Mouse (Mus musculus): ENCODE measurements around the gene Olfr373.

Olfr373 gene

DNA sequence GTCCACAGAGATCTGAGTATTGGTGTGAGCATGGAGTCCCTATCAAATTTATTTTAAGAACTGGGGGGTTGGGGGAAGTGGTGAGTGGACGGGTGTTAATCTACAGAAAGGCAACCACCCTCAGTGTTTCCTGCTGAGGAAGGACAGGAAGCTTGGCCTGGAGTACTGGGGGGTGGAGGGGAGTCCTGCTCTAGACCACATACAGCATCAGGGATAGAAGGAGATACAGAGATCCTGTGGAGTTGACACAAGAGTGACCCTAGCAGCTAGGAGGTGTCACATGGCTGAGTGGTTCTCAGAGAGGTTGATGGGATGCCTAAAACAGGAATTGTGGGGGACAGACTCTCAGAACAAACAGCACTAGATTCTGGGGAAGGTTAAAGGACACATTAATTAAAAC lies 50.5 kb downstream of the Olfr373 start:
- DNase-seq (ENCODE audit: low spot score in 2 of 2) = no peak

DNA sequence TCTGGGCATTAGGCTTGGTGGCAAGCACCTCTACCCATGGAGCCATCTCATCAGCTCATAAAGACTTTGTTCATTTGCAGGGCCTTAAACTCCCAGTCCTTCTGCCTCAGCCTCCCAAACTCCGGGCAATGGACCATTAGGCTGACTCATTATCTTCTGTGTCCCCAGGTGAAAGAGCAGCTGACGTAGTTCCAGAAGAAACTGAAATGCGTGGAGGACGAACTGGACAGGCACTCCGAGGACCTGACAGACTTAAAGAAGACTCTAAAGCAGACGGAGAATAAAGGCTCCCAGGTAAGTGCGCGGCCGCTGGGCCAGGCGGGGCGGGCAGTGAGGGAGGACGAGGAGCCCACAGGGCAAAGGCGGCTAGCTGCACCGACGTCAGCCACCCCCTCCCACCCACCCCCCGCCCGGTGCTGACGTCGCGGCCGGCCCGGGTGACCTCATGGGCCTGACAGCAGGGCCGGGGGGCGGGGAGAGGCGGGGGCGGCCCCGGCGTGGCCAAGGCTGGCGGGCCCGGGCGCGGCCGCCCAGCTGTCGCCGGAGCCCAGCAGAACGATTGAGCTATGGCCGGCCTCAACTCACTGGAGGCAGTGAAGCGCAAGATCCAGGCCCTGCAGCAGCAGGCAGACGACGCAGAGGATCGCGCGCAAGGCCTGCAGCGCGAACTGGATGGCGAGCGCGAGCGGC lies 51.9 kb downstream of the Olfr373 start, which contains the start of gene Tpm4:
Tpm4 (plus strand) TSS at position 220 of the 690 bp plus-strand sequence.
- peak; percentile 8 to 25 for DNase-seq (ENCODE audit: low spot score in 2 of 2)

GRCm38 (mm10) chr8:72135446-72136301 lies 52.7 kb downstream of the Olfr373 start:
- no peak for DNase-seq (ENCODE audit: low spot score in 2 of 2)

DNA sequence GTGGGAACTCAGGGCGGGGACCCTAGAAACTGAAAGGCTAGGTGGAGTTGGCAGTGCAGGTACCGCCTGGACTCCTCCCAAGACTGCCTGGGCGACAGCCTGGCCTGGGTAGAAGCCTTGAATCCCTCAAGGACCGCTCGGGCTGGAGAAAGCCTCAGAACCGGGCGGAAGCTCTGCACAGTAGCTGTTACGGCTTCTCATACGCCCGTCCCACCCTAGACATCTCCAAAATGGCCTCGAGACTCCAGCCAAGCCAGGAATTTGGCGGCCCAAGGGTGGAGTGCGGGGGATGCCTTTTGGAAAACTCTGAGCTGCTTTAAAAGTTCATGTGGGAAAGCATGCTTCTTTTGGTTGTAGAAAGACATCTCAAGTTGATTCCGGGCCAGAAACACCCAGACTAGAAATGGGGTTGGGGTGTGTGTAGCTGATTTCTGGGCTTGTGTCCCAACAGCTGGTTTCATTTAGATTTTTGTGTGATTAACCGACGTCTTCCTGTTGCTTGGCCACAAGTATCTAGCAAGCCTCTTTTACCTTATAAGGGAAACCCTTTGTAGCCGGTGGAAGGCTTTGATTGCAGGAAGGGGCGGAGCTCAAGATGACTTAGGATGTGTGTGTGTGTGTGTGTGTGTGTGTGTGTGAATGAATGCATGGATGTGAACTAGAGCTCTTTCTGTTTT lies 53.5 kb downstream of the Olfr373 start:
- DNase-seq (ENCODE audit: low spot score in 2 of 2) = no peak

- DNase-seq (ENCODE audit: low spot score in 2 of 2) = no peak
Measured at GRCm38 (mm10) chr8:72137431-72137830, 54.5 kb downstream of the Olfr373 start.

- DNase-seq (ENCODE audit: low spot score in 2 of 2) = no peak
Measured at GRCm38 (mm10) chr8:72138456-72138855, 55.5 kb downstream of the Olfr373 start.

DNA sequence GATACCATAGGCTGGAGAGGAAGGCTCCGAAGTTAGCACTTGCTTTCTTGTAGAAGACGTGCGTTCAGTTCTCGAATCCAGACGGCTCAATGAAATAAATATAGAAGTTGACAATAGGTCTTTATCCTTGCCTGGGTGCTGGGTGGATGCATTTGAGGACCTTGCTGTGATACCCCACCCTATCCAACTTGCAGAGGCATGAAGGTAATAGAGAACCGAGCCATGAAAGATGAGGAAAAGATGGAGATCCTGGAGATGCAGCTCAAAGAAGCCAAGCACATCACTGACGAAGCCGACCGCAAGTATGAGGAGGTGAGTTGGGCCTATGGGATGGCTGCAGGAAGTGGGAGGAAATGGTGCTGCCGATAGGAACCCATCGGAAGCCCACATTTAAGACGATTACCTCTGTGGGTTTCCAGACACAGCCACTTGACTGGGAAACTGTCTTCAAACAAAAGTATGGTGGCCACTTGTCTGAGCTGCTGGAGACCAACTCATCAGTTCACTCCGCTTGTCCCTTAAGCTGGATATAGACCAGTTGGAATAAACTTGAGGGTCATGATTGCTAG lies 60.4 kb downstream of the Olfr373 start:
- DNase-seq (ENCODE audit: low spot score in 2 of 2) = no peak

- DNase-seq (ENCODE audit: low spot score in 2 of 2) = no peak
Measured at GRCm38 (mm10) chr8:72144345-72144975, 61.5 kb downstream of the Olfr373 start.

DNA sequence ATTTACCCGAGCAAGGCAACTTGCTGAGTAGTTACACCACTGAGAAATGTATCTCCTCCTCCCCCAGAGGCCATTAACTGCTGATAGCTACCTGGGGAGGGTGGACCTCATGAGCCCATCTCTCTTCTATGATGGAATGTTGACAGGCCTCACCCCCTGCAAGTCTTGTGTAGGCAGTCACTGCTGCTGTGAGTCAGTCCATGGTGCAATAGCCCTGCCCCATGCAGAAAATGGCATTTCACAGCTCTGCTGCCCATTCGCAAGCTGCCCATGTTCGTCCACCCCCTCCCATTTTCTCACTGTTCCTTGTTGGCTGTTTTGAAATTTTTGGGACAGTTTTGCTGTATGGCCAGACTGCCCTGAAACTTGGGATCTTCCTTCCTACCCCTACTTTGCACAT lies 62.5 kb downstream of the Olfr373 start:
- no peak for DNase-seq (ENCODE audit: low spot score in 2 of 2)

GRCm38 (mm10) chr8:72146056-72146455 lies 63.1 kb downstream of the Olfr373 start:
- no peak for DNase-seq (ENCODE audit: low spot score in 2 of 2)

GRCm38 (mm10) chr8:72146556-72146955 lies 63.6 kb downstream of the Olfr373 start:
- DNase-seq (ENCODE audit: low spot score in 2 of 2) = no peak

DNA sequence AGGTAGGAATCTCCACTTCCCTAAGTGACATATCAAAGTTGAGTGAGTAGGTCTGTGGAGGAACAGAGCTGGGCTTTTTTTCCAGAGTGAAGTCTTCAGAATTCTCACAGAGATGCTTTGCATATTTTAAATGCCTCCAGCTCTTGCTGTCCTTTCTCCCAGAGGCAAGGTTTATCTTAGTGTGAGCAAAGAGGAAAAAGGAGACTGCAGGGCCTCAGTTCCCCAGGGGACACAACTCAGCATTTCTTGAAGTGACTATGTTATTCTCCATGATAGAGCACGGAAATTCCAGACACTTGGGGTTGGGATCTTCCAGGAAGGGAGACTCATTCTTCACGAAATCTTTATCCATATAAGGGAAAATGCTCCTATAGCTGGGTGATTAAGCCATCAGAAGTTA lies 64.3 kb downstream of the Olfr373 start:
- DNase-seq (ENCODE audit: low spot score in 2 of 2) = no peak

GRCm38 (mm10) chr8:72149056-72149455 lies 66.1 kb downstream of the Olfr373 start:
- no peak for DNase-seq (ENCODE audit: low spot score in 2 of 2)

GRCm38 (mm10) chr8:72151418-72152078 lies 68.6 kb downstream of the Olfr373 start:
- DNase-seq (ENCODE audit: low spot score in 2 of 2) = no peak
